Mouse (Mus musculus): ENCODE measurements at regions not wholly inside any gene's neighbourhood (a gene's known extent, or its start where the extent isn't known, plus 50 kb on each side); places are given as distances from the start of the nearest gene placed in this dataset.
"Not testable (repeated sequence)": the region's sequence is repeated elsewhere in the genome, so short reads cannot be mapped to it uniquely, and the experiment has no call there.

- no peak for DNase-seq (ENCODE audit: low spot score)
Observed at GRCm38 (mm10) chr12:71624676-71625075, 206.2 kb upstream of the Daam1 start.

GRCm38 (mm10) chr12:71625115-71625514, 205.8 kb upstream of the Daam1 start:
- DNase-seq (ENCODE audit: low spot score): no peak

- peak; percentile 25 for DNase-seq (ENCODE audit: low spot score)
Observed at GRCm38 (mm10) chr12:71626801-71627200, 204.1 kb upstream of the Daam1 start.

- no peak for DNase-seq (ENCODE audit: low spot score)
Observed at GRCm38 (mm10) chr12:71627421-71628339, 203.2 kb upstream of the Daam1 start.

- DNase-seq (ENCODE audit: low spot score): no peak
Observed at GRCm38 (mm10) chr12:71628340-71628738, 202.5 kb upstream of the Daam1 start.

- DNase-seq (ENCODE audit: low spot score): no peak
Observed at GRCm38 (mm10) chr12:71628796-71629195, 202.1 kb upstream of the Daam1 start.

GRCm38 (mm10) chr12:71630386-71630785, 200.5 kb upstream of the Daam1 start:
- DNase-seq (ENCODE audit: low spot score): no peak

- DNase-seq (ENCODE audit: low spot score): no peak
Observed at GRCm38 (mm10) chr12:71636300-71636699, 194.6 kb upstream of the Daam1 start.

GRCm38 (mm10) chr12:71637248-71637647, 193.6 kb upstream of the Daam1 start:
- DNase-seq (ENCODE audit: low spot score): no peak

- DNase-seq (ENCODE audit: low spot score): no peak
Observed at GRCm38 (mm10) chr12:71638246-71638645, 192.6 kb upstream of the Daam1 start.

GRCm38 (mm10) chr12:71640058-71640501, 190.8 kb upstream of the Daam1 start:
- peak; percentile 31 for DNase-seq (ENCODE audit: low spot score)

- no peak for DNase-seq (ENCODE audit: low spot score)
Observed at GRCm38 (mm10) chr12:71641486-71641885, 189.4 kb upstream of the Daam1 start.

- DNase-seq (ENCODE audit: low spot score): no peak
Observed at GRCm38 (mm10) chr12:71642797-71643337, 188.0 kb upstream of the Daam1 start.

- DNase-seq (ENCODE audit: low spot score): no peak
Observed at GRCm38 (mm10) chr12:71651251-71651650, 179.6 kb upstream of the Daam1 start.

GRCm38 (mm10) chr12:71693346-71694038, 137.4 kb upstream of the Daam1 start:
- DNase-seq (ENCODE audit: low spot score): no peak

- DNase-seq (ENCODE audit: low spot score): no peak
Observed at GRCm38 (mm10) chr12:71701753-71702152, 129.1 kb upstream of the Daam1 start.

GRCm38 (mm10) chr12:71702181-71702580, 128.7 kb upstream of the Daam1 start:
- DNase-seq (ENCODE audit: low spot score): no peak

- no peak for DNase-seq (ENCODE audit: low spot score)
Observed at GRCm38 (mm10) chr12:71703146-71703902, 127.6 kb upstream of the Daam1 start.

GRCm38 (mm10) chr12:71704431-71704830, 126.4 kb upstream of the Daam1 start:
- DNase-seq (ENCODE audit: low spot score): no peak

GRCm38 (mm10) chr12:71707727-71708369, 123.0 kb upstream of the Daam1 start:
- peak; percentile 70 for DNase-seq (ENCODE audit: low spot score)

- DNase-seq (ENCODE audit: low spot score): no peak
Observed at GRCm38 (mm10) chr12:71714606-71715005, 116.3 kb upstream of the Daam1 start.

- DNase-seq (ENCODE audit: low spot score): not testable (repeated sequence)
Observed at GRCm38 (mm10) chr12:71718412-71718811, 112.5 kb upstream of the Daam1 start.

All from ovary, postnatal 14 days (tissue).